ENCODE assay signal across 12 mouse cellular contexts in genomic region chr5:131775672-131776071, GRCm38 (mm10).
DNase-seq lines count a peak whose midpoint lies in the region; ATAC-seq and TF ChIP-seq lines count a peak whose summit lies in the region.
"Had no signal": no experiment of that assay in that cellular context is flagged by ENCODE, and none has a peak within 500 bp of the region (broad histone marks: within the 10 kb centered on the region; RNA-seq: fewer than 3 reads in every experiment).

No protein-coding gene starts in this region.

- H3K27ac ChIP-seq in kidney, postnatal 0 days: no peak overlapping the region
- peak overlapping the region; percentile 74 for H3K27ac ChIP-seq in limb, embryonic 13.5 days
- peak overlapping the region; percentile 68 for H3K27ac ChIP-seq in neural tube, embryonic 15.5 days (replicated peaks)
- H3K27ac ChIP-seq: heart, embryonic 10.5 days; lung, embryonic 15.5 days had no signal

- H3K4me2 ChIP-seq in kidney, postnatal 0 days (ENCODE audit: low read length): no peak overlapping the region
- peak overlapping the region; percentile 52 for H3K4me2 ChIP-seq in limb, embryonic 13.5 days (replicated peaks)
- peak overlapping the region; percentile 25 for H3K4me2 ChIP-seq in neural tube, embryonic 15.5 days
- H3K4me2 ChIP-seq: lung, embryonic 15.5 days had no signal

- H3K9me3 ChIP-seq in kidney, postnatal 0 days (replicated peaks; ENCODE audit: low read length): no peaks in the 10 kb centered on the region; the same call in 1 of the 2 replicates
- H3K9me3 ChIP-seq in limb, embryonic 13.5 days: no peaks in the 10 kb centered on the region
- H3K9me3 ChIP-seq in neural tube, embryonic 15.5 days (replicated peaks): no peaks in the 10 kb centered on the region
- H3K9me3 ChIP-seq: heart, embryonic 10.5 days; lung, embryonic 15.5 days had no signal

- no peak for TF ChIP-seq CTCF in kidney, postnatal 0 days (IDR thresholded peaks at IDR 0.05; ENCODE audit: low read depth)

- H3K4me3 ChIP-seq in kidney, postnatal 0 days (replicated peaks; ENCODE audit: low read depth, low read length): no peak overlapping the region
- H3K4me3 ChIP-seq in limb, embryonic 13.5 days: no peak overlapping the region
- no peak overlapping the region for H3K4me3 ChIP-seq in neural tube, embryonic 15.5 days (replicated peaks)
- H3K4me3 ChIP-seq: heart, embryonic 10.5 days; lung, embryonic 15.5 days; myocyte had no signal

- H3K36me3 ChIP-seq in kidney, postnatal 0 days (ENCODE audit: insufficient read depth, low read length): no peaks in the 10 kb centered on the region
- 0 out of 2 replicates have a peak, but pooled peaks cover 2% of the 10 kb centered on the region for H3K36me3 ChIP-seq in limb, embryonic 13.5 days
- no peaks in the 10 kb centered on the region for H3K36me3 ChIP-seq in neural tube, embryonic 15.5 days
- H3K36me3 ChIP-seq: heart, embryonic 10.5 days; lung, embryonic 15.5 days had no signal

- H3K4me1 ChIP-seq in kidney, postnatal 0 days (replicated peaks; ENCODE audit: insufficient read depth, low read length): peaks cover 5% of the 10 kb centered on the region; the same call in 1 of the 2 replicates
- H3K4me1 ChIP-seq in limb, embryonic 13.5 days: peaks cover 33% of the 10 kb centered on the region
- peaks cover 44% of the 10 kb centered on the region for H3K4me1 ChIP-seq in neural tube, embryonic 15.5 days
- H3K4me1 ChIP-seq: heart, embryonic 10.5 days; lung, embryonic 15.5 days had no signal

- WGBS in kidney, postnatal 0 days: 26% methylated on average over 5 of the region's 5 CpGs
- WGBS in limb, embryonic 13.5 days: 15% methylated on average over 5 of the region's 5 CpGs
- 12% methylated on average over 5 of the region's 5 CpGs for WGBS in neural tube, embryonic 15.5 days

- H3K9ac ChIP-seq in kidney, postnatal 0 days (ENCODE audit: low read depth, low read length): no peak overlapping the region
- H3K9ac ChIP-seq in limb, embryonic 13.5 days: no peak overlapping the region
- H3K9ac ChIP-seq in neural tube, embryonic 15.5 days (replicated peaks): no peak overlapping the region
- H3K9ac ChIP-seq: lung, embryonic 15.5 days had no signal

- DNase-seq in kidney, postnatal 0 days (ENCODE audit: low spot score): peak; percentile 73
- DNase-seq in kidney, adult 11 months: no peak
- peak; percentile 83 for DNase-seq in forelimb bud, embryonic 11.5 days (ENCODE audit: low read depth, low spot score)
- no peak for DNase-seq in thymus, adult 18-20 months
- DNase-seq in adrenal gland, postnatal 10 days: no peak
- DNase-seq: right cerebral cortex, postnatal 14 days; thymus, postnatal 25 days had no signal

- no peak; the same call in 1 of the 2 replicates for ATAC-seq in kidney, postnatal 0 days (replicated peaks; ENCODE audit: low FRiP score, low read depth)
- peak; percentile 90 for ATAC-seq in limb, embryonic 13.5 days (ENCODE audit: low FRiP score, low read depth)
- peak; percentile 30; the same call in 1 of the 2 replicates for ATAC-seq in neural tube, embryonic 15.5 days (ENCODE audit: low FRiP score)

- no peaks in the 10 kb centered on the region for H3K27me3 ChIP-seq in kidney, postnatal 0 days (ENCODE audit: insufficient read depth, low read length)
- 0 out of 2 replicates have a peak, but pooled peaks cover 3% of the 10 kb centered on the region for H3K27me3 ChIP-seq in limb, embryonic 13.5 days
- H3K27me3 ChIP-seq in neural tube, embryonic 15.5 days (replicated peaks): no peaks in the 10 kb centered on the region
- H3K27me3 ChIP-seq: lung, embryonic 15.5 days had no signal

Comparison
In these comparisons a context has a peak if more than half of its experiments do, and no peak if none do; other contexts are left out.
1. DNase-seq: peak in kidney, postnatal 0 days (single experiment) and forelimb bud, embryonic 11.5 days (single experiment); none in kidney, adult 11 months (single experiment), thymus, adult 18-20 months (0 of 2) and adrenal gland, postnatal 10 days (single experiment).